Mouse (Mus musculus) intestine, postnatal 0 days (tissue): Measurements from ENCODE around the gene Myog. TPM values are rescaled to one million over a fixed set of nuclear protein-coding genes. Genes with fewer than 3 reads are reported as not detected.

Source experiments
- ATAC-seq: fragments of 200-750 bp; cut with Nextera tagmentation; 2 replicates; pipeline ENCODE4 v1.8.0; 2017; ENCODE audit warnings: mild to moderate bottlenecking, moderate TSS enrichment, moderate library complexity
- H3K27ac ChIP-seq: fragments of 300-500 bp; sonication (generic); 2 replicates; pipeline ENCODE4 v1.5.1; 2014; ENCODE audit warnings: mild to moderate bottlenecking, low read depth, low read length, moderate library complexity
- H3K27me3 ChIP-seq: fragments of 300-500 bp; sonication (generic); replicated peaks from 2 replicates; pipeline ENCODE4 v1.6.1; 2014; ENCODE audit warnings: low read length, mixed read lengths; ENCODE audit not compliant: control insufficient read depth, insufficient read depth
- H3K36me3 ChIP-seq: fragments of 300-500 bp; sonication (generic); 2 replicates; pipeline ENCODE4 v1.6.1; 2014; ENCODE audit warnings: mild to moderate bottlenecking, moderate library complexity; ENCODE audit not compliant: control insufficient read depth, insufficient read depth
- H3K4me1 ChIP-seq: fragments of 300-500 bp; sonication (generic); replicated peaks from 2 replicates; pipeline ENCODE4 v1.6.1; 2014; ENCODE audit warnings: antibody characterized with exemption, low read length, mixed read lengths; ENCODE audit not compliant: control insufficient read depth, insufficient read depth
- H3K4me2 ChIP-seq: fragments of 300-500 bp; sonication (generic); replicated peaks from 2 replicates; pipeline ENCODE4 v1.6.1; 2014; ENCODE audit warnings: low read depth, mild to moderate bottlenecking, moderate library complexity
- H3K4me3 ChIP-seq: fragments of 300-500 bp; sonication (generic); 2 replicates; pipeline ENCODE4 v1.5.1; 2014; ENCODE audit warnings: low read depth, low read length
- H3K9ac ChIP-seq: fragments of 300-500 bp; sonication (generic); 2 replicates; pipeline ENCODE4 v1.6.1; 2014; ENCODE audit warnings: mild to moderate bottlenecking, low read depth, low read length
- H3K9me3 ChIP-seq: fragments of 300-500 bp; sonication (generic); 2 replicates; pipeline ENCODE4 v1.6.1; 2016; ENCODE audit warnings: mixed run types; ENCODE audit not compliant: control insufficient read depth
- CTCF ChIP-seq: sonication (generic); IDR thresholded peaks from 2 replicates; pipeline ENCODE4 v1.5.1; 2016; ENCODE audit warnings: low read depth, mild to moderate bottlenecking, control low read depth, antibody characterized with exemption, moderate library complexity
- WGBS: fragments of 180-500 bp; shearing (Covaris S2); extraction: QIAGEN DNeasy Blood & Tissue Kit; methylation state at CpG from one replicate; pipeline ENCODE4 v1.1.7; 2014; 5-methylcytosine and 5-hydroxymethylcytosine counted together
- polyA plus RNA-seq: library from polyadenylated mRNA; unstranded; fragments of >200 nt; fragmentation: Nextera tagmentation; extraction: Ambion mirVana; gene quantifications from 2 replicates; pipeline ENCODE4 v1.2.1, GENCODE M21; 2015

Myog gene
- polyA plus RNA-seq, 1 experiment from 2014 or later = 0.08 TPM

DNA sequence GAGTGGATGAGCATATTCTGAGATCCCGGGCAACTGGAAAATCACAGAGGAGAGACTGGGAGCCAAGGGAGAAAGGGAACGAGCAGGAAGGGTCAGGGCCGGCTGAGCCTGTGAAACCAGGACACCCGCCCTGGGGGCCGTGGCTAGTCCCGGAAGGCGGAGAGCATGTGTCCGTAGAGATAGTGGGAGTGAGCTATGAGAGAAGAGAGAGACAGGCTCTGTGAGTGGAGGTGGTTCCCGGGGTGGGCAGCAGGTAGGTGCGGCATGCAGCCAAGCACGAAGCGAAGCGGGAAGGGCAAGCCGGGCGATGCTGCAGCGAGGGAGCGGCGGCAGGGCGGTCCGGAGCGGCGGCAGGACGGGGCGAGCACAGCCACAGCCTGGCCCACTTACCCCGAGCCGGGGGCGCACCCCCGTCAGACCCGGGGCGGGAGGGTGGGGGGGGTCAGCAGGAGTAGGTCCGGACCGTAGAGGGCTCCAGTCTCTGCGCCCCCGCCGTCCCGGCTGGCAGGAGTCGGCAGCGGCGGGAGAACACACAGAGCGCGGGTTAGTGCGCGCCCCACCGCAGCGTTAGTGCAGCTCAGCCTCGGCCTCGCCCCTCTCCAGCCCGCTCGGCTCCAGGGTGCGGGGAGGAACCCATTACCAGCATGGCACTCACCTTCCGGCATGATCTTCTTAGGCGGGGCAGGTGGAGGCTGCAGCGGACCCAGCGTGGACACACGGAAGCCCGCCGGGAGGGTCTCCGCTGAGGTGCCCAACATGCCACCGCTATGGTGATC lies 9.0 kb downstream of the Myog start:
- WGBS = 7% methylated on average over 50 of the region's 59 CpGs
- peak overlapping the region; percentile 48 for H3K4me3 ChIP-seq
- no peak for TF ChIP-seq CTCF
- ATAC-seq = peak; percentile 20
- peaks cover 3% of the 10 kb centered on the region; the same call in 1 of the 2 replicates for H3K27me3 ChIP-seq
- no peak overlapping the region for H3K27ac ChIP-seq
- peak overlapping the region; percentile 58 for H3K9ac ChIP-seq
- H3K4me2 ChIP-seq = peak overlapping the region; percentile 95
- H3K9me3 ChIP-seq = no peaks in the 10 kb centered on the region
- H3K36me3 ChIP-seq = no peaks in the 10 kb centered on the region
- no peaks in the 10 kb centered on the region for H3K4me1 ChIP-seq

DNA sequence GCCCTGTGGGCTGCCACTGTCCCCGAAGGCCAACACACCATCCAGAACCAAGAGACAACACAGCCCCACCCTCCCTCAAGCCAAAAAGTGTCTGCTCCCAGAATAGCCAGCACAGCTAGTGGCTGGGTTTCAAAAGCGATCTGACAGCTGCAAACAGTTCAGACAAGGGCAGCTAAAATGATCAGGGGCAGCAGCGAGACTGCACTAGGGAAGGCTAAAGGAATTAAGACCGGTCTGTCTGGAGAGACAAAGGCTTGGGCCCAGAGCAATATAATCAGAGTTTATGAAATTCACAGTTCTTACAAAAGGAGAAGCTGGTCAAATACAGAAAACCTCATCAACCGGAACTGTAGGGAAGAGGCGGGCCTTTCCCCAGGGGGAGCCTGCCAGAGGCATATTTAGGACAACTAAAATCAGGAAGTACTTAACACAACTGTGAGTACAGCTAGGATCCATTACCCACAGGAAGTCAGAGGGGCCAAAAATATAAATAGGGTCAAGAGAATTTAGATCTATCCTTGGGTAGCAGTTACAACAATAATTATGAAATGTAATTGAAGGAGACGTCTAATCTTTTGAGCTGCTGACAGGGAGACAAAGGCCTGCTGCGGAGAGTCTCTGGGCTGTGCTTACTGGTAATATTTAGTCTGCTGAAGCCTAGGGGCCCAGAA lies 12.9 kb downstream of the Myog start:
- Histone ChIP-seq H3K9ac (no peak overlapping the region), H3K4me2 (no peak overlapping the region), H3K9me3 (no peaks in the 10 kb centered on the region), H3K27ac (peak overlapping the region; percentile 46), H3K27me3 (peaks cover 3% of the 10 kb centered on the region; the same call in 1 of the 2 replicates), H3K36me3 (no peaks in the 10 kb centered on the region), H3K4me1 (no peaks in the 10 kb centered on the region), H3K4me3 (no peak overlapping the region)
- TF ChIP-seq CTCF = no peak
- no peak for ATAC-seq
- WGBS = 52% methylated on average over 8 of the region's 8 CpGs

DNA sequence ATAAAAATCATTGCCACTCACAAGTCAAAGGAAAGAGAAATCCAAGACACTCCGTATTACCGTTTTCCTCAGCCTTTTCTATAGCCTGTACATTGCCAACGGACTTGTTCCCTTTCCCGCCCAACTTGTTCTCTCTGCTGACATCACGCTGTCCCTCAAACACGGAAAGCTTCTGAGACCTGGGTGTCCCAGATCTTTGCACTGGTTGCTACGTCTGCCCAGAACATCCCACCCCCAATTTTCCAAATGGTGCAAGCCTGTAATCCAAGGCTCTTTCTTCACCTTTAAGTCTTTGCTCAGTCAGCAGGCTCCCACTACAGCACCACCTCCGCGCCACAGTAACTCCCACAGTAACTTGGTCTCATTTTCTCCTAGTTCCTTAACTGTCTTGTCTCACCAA lies 15.2 kb downstream of the Myog start:
- Histone ChIP-seq H3K27me3 (no peaks in the 10 kb centered on the region), H3K9me3 (no peaks in the 10 kb centered on the region), H3K36me3 (no peaks in the 10 kb centered on the region), H3K4me2 (no peak overlapping the region), H3K4me3 (no peak overlapping the region), H3K27ac (no peak overlapping the region), H3K4me1 (no peaks in the 10 kb centered on the region), H3K9ac (no peak overlapping the region)
- 89% methylated on average over 9 of the region's 9 CpGs for WGBS
- no peak for ATAC-seq
- TF ChIP-seq CTCF = no peak

DNA sequence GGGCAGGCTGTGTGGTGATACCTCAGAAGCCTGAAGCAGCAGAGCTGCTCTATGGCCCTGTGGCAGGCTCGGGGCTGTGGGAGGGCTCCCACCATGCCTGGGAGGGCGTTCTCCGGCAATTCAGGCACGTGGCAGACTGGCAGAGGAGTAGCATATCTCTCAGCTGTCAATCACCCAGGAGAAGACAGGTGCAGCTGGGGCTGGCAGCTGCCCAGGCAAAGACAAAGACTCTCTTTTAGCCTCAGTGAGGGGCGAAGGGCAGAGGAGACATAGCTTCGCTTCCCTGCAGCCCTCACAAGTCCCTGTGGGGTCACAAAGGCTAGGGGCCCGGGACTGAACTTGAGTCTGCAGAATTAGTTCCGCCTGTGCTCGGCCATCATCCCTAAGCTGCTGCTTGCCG lies 17.6 kb downstream of the Myog start:
- ATAC-seq = peak; percentile 30; the same call in 1 of the 2 replicates
- Histone ChIP-seq H3K9me3 (no peaks in the 10 kb centered on the region), H3K27me3 (no peaks in the 10 kb centered on the region), H3K36me3 (no peaks in the 10 kb centered on the region), H3K4me1 (no peaks in the 10 kb centered on the region), H3K4me3 (no peak overlapping the region), H3K9ac (no peak overlapping the region), H3K27ac (no peak overlapping the region), H3K4me2 (no peak overlapping the region)
- TF ChIP-seq CTCF = no peak
- 51% methylated on average over 10 of the region's 10 CpGs for WGBS

DNA sequence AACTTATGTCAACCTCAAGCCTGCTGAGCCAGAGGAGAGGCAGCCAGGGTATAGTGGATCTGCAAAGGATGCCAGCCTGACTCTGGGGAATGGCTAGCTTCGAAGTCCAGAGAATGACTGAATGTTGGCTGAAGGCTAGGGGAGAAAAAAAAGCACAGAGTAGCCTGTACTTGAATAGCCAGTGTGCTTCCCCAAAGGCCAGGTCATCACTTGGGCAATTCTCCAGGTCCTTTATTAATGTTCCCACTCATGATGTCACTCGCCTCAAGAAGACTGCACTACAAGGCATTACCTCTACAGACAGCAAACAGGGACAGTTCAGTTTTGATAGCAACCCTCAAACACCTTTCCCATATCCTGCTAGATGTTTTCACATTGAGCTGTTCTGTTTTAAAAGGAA lies 20.5 kb downstream of the Myog start:
- H3K9me3 ChIP-seq = no peaks in the 10 kb centered on the region
- H3K9ac ChIP-seq = no peak overlapping the region
- no peak overlapping the region for H3K27ac ChIP-seq
- 82% methylated on average over 2 of the region's 2 CpGs for WGBS
- H3K36me3 ChIP-seq = no peaks in the 10 kb centered on the region
- ATAC-seq = no peak
- no peak overlapping the region for H3K4me2 ChIP-seq
- no peak overlapping the region for H3K4me3 ChIP-seq
- no peaks in the 10 kb centered on the region for H3K27me3 ChIP-seq
- no peak for TF ChIP-seq CTCF
- no peaks in the 10 kb centered on the region for H3K4me1 ChIP-seq

DNA sequence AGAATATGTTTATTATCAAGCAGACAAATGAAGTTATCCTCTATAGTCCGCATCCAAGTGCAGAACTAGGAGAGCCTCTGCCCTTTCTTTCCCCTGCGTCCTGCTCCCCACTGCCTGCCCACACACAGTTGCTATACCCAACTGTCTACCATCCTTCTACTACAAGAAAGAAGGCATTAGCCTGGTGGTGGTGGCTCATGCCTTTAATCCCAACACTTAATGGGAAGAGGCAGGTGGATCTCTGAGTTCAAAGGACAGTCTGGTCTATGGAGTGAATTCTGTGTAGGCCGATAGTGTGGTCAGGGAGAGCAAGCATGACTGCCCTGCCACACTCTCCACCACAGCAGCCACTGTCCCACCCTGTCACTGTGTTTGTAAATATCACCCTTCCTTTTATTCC lies 20.9 kb downstream of the Myog start:
- 96% methylated on average over 3 of the region's 3 CpGs for WGBS
- no peaks in the 10 kb centered on the region for H3K27me3 ChIP-seq
- H3K36me3 ChIP-seq = no peaks in the 10 kb centered on the region
- no peak for ATAC-seq
- no peak overlapping the region for H3K9ac ChIP-seq
- H3K4me3 ChIP-seq = no peak overlapping the region
- no peak for TF ChIP-seq CTCF
- H3K9me3 ChIP-seq = no peaks in the 10 kb centered on the region
- H3K4me1 ChIP-seq = no peaks in the 10 kb centered on the region
- no peak overlapping the region for H3K4me2 ChIP-seq
- no peak overlapping the region for H3K27ac ChIP-seq
